Mouse (Mus musculus): Measurements from ENCODE around the gene Mzt1. TPM values are rescaled to one million over a fixed set of nuclear protein-coding genes. Genes with fewer than 3 reads are reported as not detected.

Mzt1 gene
- total RNA-seq, 2 experiments from 2014 or later = 26.9 to 30.5 TPM

DNA sequence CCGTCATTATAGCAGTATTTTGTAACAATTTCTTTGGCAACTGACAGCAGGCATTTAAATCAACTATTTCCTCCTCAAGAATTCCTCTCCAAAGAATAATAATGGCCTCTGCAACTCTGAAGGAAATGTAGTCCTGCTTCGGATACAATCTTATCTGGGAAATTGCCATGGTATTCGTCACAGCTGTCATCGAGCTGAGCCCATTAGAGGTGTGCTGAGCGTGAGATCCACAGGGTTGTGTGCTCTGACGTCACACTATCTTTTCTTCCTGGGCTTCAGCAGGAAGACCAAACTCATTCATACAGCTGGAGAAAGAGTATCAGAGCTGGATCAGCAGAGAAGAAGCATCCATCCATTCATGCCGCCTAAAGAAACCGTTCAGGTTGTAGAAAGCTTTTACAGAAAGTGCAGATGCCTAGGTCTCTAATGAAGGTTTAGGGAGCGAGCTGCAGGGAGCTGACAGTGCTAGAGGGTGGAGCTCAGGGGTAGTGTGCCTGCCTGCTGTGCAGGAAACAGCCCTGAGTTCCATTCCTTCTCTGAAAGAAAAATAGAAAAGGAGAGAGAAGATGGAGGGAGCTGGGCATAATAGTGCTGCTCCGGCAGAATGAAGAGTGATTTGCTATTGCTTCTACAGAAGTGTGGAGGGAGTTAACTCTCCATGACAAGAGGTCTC, 26.7 kb downstream of the Mzt1 start:
- intact Hi-C loops (cut with DNase I) = no loop called here
- no peak for DNase-seq

DNA sequence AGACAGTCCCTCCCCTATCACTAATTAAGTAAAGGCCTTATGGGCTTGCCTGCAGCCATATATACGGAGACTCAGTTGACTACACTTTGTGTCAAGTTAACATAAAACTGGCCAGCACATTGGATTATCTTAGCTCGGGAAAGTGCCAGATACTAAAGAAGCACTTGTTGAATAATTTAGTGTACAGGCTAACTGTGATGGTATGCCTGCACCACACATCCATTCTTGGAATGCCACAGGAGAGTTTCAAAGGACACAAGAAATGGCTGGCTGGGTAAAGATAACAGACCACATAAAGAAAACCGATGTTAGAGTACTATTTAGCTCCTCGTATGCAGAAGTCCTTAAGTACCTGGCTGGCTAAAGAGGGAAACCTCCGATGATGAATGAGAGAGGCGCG, 27.2 kb downstream of the Mzt1 start:
- no peak for DNase-seq
- intact Hi-C loops (cut with DNase I) = no loop called here

DNA sequence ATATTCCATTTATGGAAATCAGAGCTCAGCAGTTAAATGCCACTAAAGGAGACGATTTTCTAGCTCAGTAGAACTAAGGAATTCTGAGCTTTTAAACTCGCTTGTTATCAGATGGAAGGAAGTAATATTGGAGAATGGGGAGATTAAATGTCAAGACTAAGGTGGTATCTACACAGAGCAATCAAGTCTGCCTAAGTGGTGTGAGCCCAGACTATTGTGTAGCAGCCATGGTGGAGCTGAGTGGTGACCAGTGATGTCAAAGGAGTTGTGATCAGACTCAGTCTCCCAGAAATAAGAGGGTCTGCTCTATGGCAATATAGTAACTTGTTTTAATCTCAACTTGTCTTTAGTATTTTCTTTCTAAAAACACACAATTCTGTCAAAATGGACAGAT, 35.0 kb downstream of the Mzt1 start:
- DNase-seq = no peak
- intact Hi-C loops (cut with DNase I) = no loop called here

DNA sequence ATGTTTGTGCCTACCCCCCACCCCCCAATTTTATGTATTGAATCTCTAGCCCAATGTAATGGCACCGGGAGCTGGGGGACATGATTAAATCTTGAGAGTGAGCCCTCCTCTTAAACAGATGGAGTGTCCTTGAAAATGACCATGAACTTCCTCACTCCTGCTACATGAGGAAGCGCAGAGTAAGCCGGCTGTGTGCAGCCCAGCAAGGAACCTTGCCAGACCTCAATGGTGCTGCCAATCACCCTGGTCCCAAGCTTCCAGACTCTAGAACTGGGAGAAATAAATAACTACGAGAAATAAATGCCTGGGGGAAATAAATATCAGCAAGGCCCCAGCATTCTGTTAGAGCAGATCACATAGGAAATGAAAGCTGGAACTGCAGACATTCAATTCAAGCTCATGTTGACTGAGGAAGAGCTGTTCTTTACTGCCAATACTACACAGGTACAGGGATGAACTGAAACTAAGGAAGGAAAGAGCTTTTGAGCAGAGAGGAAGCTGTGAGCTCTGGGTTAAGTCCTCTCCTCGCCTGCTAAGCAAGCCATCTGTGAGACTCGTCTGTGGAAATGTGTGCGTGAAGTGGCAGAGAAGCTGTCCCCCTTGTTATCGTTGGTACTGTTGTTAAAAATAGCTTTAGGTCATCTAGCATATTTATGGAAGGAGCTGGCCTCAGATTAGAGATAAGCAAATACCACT, 35.6 kb downstream of the Mzt1 start:
- intact Hi-C loops (cut with DNase I) = no loop called here
- DNase-seq = no peak

DNA sequence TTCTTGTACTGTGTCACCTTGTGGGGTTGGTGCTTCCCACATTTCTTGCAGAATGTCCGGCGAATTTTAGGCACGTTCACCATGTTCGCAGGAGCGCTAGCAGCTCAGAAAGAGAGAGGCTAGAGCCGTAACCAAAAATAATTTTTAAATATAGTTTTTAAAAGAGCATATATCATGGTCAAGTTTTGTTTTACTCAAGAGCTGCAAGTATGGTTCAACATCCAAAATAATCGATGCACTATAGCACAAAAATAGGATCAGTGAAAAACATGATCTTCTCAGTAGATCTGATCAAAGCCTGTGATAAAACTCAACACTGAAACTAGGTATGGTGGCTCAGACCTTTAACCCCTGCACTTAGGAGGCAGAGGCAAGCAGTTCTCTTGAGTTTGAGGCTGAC, 51.7 kb downstream of the Mzt1 start, which contains the start of gene Rpl36a-ps1:
Gene Rpl36a-ps1 (minus strand): TSS at position 101 of the 400 bp plus-strand sequence.
- DNase-seq = no peak
- intact Hi-C loops (cut with DNase I) = no loop called here

DNA sequence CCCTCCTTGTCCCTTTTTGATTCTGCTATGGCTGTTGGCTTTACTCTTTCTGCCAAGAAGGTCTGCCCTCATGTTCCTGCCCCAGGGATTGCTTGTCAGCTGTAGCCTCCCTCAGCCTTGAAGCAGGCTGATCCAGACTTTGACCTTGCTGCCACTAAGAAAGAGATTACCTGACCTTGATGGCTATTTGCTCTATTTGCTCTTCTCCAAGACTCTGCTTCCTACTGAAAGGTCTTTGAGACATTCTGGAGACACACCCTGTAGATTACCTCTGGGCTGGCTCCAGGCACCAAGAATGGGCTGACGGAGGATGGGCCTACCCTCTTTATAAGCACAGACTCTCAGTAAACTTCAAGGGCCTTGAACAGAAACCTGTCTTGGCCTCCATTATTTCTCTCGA, 53.5 kb downstream of the Mzt1 start:
- intact Hi-C loops (cut with DNase I) = no loop called here
- no peak for DNase-seq

DNA sequence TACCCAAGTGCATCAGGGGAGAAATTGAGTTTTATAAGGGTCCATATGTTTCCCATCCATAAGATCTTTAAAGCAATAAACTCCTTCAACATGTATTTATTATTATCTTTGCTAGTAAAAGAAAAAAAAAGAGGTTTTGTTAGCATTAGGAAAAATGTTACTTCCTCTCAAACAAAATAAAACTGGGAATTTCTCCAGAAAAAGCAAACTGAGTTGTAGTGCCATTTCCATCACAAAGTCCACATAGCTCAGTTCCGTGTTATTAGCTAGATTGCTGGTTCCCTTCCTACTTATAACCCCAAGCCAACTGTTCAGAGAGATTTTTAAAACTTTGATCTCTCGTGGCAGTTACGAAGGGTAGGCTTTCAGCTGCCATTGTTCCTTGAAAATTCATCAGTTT, 55.3 kb downstream of the Mzt1 start:
- DNase-seq = no peak
- intact Hi-C loops (cut with DNase I) = no loop called here

DNA sequence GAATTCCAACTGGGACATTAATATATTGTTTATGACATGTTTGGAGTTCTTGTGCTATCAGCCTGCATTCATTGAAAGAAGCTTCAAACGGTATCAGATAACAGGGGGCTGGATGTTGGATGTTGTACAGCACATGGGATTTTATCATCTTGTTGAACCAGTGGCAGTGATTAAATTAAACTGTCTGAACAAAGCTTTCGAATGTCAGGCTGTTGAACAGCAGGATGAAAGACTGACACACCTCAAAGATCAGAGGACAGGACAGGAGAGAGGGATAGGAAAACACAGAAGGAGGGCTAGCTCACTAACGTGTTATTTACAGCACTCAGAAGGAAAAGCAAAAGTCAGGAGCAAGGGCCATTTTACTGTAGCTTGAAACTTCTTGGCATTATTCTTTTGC, 56.1 kb downstream of the Mzt1 start:
- intact Hi-C loops (cut with DNase I) = no loop called here
- no peak for DNase-seq

Other genes starting within 250 kb of the Mzt1 start
- 1 to 10 TPM in 1 of 2 experiments, not detected in 1; 1.3 TPM for gene Rpl36a-ps1, start 51.8 kb downstream of the Mzt1 start, total RNA-seq (2021)
- gene Bora, start 88 bp upstream of the Mzt1 start, total RNA-seq (2021) = under 1 TPM; 0.71 to 0.94 TPM
- gene Pibf1, start 53.3 kb upstream of the Mzt1 start, total RNA-seq (2021) = 1 to 10 TPM; 4.9 to 7.5 TPM
- 10 to 100 TPM in 1 of 2 experiments, 1 to 10 TPM in 1; 8.1 to 12.0 TPM for gene Dis3, start 53.6 kb upstream of the Mzt1 start, total RNA-seq (2021)

All from gastrocnemius, postnatal 36 days (tissue).